Mouse (Mus musculus) liver, adult (tissue): ENCODE data around the gene Lef1.

Experiments used
- GATA4 ChIP-seq: IDR thresholded peaks from 2 replicates; pipeline ENCODE4 v1.6.1; 2014; ENCODE audit warnings: mild to moderate bottlenecking, low read length; ENCODE audit not compliant: insufficient replicate concordance

Gene Lef1

DNA sequence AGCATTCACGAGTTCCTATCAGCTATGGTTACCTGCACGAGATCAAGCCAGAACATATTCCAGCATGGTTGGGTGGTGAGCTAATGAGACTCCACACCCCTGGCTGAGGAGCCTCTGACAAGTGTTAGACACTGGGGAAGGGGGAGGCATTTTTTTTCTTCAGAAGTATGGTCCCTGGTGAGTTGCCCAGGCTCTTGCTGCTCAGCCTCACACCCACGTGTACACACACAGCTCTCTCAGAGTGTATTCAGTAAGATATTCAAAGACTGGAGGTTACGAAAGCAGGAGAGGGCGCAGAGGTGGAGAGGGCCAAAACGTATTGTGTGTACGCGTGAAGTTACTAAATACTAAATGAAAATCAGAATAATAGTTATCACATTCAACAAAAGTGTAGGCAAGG is 155.2 kb downstream of the Lef1 start:
- TF ChIP-seq GATA4, result no peak

DNA sequence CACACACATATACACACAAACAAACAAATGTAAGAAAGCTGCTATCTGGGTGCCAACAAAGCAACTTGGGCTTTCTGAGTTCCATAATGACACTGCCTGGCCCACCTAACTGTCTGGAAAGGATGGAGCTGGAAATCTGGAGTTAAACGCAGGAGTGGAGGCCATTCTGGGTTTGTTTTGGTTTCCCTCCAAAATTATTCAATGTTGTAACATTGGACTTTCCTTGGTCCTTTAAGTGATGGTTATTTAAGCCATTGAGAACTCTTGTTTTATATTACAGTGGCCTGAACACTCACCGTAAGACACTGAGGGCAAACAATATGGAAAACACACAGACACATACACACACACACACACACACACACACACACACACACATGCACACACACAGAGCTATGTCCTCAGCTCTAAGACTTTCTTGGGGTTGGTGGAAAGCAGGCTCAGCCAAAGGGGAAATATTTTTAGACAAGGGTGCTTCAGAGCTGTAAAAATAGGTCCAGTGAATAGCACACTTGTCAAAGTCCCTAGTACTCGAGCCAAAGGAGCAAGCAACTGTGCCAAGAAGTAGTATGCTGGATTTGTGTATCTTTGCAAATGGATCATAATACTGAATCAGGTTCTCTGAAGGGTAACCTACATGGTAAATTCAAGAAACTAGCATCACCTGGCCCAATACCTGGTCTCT is 156.2 kb downstream of the Lef1 start:
- TF ChIP-seq GATA4, result no peak

DNA sequence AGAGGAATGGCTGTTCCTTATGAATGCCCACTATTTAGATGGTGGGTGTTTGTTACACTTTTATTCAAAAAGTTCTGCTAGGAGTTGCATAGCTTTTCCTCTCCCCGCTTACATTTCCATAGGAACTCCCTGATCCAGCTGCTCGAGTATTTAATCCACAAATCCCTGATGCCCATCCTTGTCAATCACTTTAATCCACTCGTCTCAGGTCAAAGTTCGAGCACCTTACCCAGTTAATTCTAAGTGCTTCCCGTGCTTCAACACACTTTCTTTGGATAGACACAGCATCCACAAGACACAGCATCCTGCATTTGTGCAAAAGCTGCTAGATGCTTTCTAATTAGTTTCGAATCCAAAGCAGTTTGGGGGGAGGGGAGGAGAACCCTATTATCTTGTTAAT is 160.1 kb downstream of the Lef1 start:
- TF ChIP-seq GATA4, result no peak

DNA sequence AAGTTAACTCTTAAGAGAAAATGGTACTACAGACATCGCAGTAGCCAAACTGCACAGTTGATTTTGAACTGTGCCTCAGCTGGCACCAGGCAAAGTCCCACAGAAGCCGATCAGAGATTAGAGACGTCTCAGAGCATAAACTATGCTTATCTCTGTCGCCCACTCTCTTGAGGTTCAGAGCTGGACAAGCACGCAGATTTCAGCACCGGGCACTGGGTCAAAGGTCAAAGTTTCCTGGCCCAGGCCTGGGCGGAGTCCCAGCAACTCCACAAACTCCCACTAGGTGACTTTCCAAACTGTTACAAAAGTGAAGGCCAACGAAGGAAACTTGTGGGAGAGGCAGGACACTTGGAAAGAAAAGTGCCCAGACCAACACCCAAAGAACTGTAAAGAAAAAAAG is 160.9 kb downstream of the Lef1 start:
- TF ChIP-seq GATA4, result peak; percentile 69

DNA sequence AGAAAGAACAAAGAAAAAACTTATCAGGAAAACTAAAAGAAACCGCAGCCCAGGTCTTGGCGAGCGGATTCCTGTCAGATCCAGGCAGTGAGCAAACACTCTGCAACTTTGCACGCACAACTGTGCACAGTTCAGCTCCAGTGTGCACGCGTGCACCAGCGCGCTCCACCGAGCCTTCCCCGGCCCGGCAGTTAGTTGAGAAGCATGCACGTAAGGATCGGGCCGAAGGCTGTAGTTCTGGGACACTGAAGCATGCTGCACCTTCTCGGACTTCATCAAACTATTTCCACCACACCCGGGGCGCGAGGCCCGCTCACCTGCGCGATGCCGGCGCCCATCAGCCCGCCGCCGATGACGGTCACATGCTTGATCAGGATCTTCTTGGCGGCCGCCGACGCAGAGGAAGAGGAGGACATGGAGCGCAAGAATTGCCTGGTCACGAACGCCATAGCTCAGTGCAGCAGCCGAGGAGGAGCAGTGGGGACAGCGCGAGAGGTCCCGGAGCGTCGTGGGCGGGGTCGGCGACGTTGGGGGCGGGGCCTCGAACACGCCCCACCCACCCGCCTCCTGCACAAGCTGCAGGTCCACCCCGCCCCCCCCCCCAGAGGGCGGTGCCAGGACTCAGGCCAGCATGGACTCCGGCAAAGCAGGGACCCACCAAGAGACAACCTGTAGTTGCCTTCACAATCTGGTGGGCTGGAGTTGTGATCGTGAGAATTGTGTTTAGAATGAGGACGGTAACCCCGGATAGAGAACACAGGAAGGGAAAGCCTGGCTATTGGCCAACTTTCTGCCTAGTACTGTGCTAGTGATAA is 161.5 kb downstream of the Lef1 start, which contains the start of gene Hadh:
Hadh (minus strand) TSS at position 543 of the 815 bp plus-strand sequence.
- no peak for TF ChIP-seq GATA4

DNA sequence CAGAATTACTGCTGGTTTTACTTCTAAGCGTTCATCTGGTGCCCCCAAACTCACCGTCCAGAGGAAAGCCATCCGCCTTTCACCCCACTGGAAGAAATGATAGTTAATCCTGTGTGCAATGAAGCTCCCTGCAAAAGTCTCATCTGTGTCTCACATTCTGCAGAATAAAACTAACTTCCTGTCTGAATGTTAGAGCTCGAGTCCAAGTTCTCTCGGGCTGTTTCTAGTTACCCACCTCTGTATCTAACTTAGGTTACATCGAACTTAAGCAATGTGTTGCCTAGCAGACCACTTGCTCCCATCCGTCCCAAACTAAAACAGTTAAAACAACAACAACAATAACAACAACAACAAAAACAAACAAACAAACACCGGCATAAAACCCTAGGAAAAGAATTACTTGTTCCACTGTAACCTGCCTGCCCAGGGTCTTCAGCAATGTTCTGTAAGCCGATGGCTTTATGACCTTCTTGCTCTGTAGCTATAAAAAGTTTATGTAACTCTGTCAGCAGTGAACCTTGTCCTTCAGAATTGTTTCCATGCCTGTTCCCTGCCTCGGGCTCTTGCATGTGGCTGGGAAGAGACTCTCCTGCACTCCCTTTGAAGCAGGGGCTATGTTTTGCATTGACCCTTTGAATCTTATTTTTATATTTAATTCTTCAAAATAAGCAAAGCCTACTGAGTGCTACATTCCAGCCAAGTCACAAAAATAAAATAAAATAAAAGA is 162.3 kb downstream of the Lef1 start:
- no peak for TF ChIP-seq GATA4
